Comparison of ENCODE assay signal across 9 mouse cellular contexts in the genomic region with DNA sequence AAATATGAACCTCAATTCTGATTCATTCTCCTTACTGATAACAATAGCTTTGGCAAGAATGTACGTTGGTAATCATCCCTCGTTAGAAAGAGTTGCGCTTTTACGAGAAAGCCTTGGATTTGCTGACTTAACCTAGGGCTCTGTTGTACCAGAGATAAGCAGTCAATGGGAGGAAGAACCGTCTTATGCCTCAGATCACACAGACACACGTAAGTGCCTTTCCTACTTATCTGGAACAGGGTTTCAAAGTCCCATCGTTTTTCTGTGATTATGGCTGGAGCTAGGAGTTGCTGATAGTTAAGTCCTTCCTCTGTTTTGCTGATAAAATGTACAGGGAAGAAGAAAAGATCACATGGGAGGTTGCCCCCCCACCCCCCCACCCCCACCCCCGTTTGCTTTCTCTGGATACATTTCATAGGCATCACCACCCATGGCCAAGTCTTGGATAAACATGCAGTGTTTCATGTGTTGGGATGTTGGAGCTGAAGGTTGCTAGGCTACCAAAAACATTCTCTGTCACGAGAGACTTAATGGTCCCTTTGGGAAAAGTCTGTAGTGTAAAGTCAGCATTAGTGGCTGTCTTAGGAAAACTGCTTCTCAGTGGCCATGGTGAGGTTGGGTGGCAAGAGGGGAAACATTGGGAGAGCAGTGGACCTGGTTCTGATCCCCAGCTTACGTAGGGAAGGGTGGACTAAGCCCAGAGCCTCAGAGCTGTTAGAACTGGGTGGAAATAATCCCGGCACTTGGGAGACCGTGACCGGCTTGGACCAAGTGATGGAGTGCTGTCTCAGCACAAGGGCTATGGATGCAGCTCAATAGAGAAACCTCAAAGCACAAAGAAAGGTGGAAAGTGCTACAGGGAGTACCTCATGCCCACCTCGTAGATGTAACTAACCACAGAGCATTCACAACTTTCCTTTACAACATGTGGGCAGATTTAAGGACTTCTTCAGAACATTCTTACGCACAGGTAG. TPM values are rescaled to one million over a fixed set of nuclear protein-coding genes. Genes with fewer than 3 reads are reported as not detected.
DNase-seq lines count a peak whose midpoint lies in the region; ATAC-seq and TF ChIP-seq lines count a peak whose summit lies in the region.
"Had no signal": no experiment of that assay in that cellular context is flagged by ENCODE, and none has a peak within 500 bp of the region (broad histone marks: within the 10 kb centered on the region; RNA-seq: fewer than 3 reads in every experiment).

No protein-coding gene starts in this region.

- ATAC-seq in kidney, postnatal 0 days (replicated peaks; ENCODE audit: low FRiP score, low read depth): no peak
- ATAC-seq in liver, embryonic 16.5 days (ENCODE audit: low read depth): peak; percentile 86

- no peaks in the 10 kb centered on the region for H3K4me1 ChIP-seq in kidney, postnatal 0 days (replicated peaks; ENCODE audit: insufficient read depth, low read length)
- peaks cover 48% of the 10 kb centered on the region for H3K4me1 ChIP-seq in liver, embryonic 16.5 days (ENCODE audit: control insufficient read depth, low read depth, low read length)

- TF ChIP-seq CTCF in kidney, postnatal 0 days (IDR thresholded peaks at IDR 0.05; ENCODE audit: low read depth): no peak

- no peaks in the 10 kb centered on the region for H3K27me3 ChIP-seq in kidney, postnatal 0 days (ENCODE audit: insufficient read depth, low read length)
- H3K27me3 ChIP-seq in liver, embryonic 16.5 days (ENCODE audit: control insufficient read depth, insufficient read depth, low read depth, low read length): no peaks in the 10 kb centered on the region

- H3K27ac ChIP-seq in kidney, postnatal 0 days: no peak overlapping the region
- H3K27ac ChIP-seq in liver, embryonic 16.5 days (ENCODE audit: low read length): peak overlapping the region; percentile 41

- DNase-seq in embryo, embryonic 10 days (ENCODE audit: low spot score): peak; percentile 36
- no peak for DNase-seq in embryo, embryonic 9.5 days (ENCODE audit: extremely low spot score)
- DNase-seq in kidney, postnatal 0 days (ENCODE audit: low spot score): peak; percentile 68
- no peak for DNase-seq in kidney, postnatal 36 days
- peak; percentile 73 for DNase-seq in c-Kit-positive CD71-positive TER-119-negative erythroid progenitor cells, embryonic 14.5 days (ENCODE audit: low read depth)
- no peak for DNase-seq in layer of hippocampus, adult 9-11 months
- no peak for DNase-seq in right cerebral cortex, postnatal 10 days (ENCODE audit: low spot score in 2 of 2)
- DNase-seq: cerebellum, adult 18-20 months had no signal

- 59% methylated on average over 15 of the region's 15 CpGs for WGBS in kidney, postnatal 0 days
- WGBS in liver, embryonic 16.5 days (ENCODE audit: insufficient replicate concordance): 45% methylated on average over 15 of the region's 15 CpGs

- no peak overlapping the region for H3K4me3 ChIP-seq in kidney, postnatal 0 days (replicated peaks; ENCODE audit: low read depth, low read length)
- no peak overlapping the region for H3K4me3 ChIP-seq in liver, embryonic 16.5 days (ENCODE audit: low read depth, low read length)

- no peak overlapping the region for H3K9ac ChIP-seq in kidney, postnatal 0 days (ENCODE audit: low read depth, low read length)
- H3K9ac ChIP-seq in liver, embryonic 16.5 days (ENCODE audit: low read depth, low read length): no peak overlapping the region

- H3K4me2 ChIP-seq in kidney, postnatal 0 days (ENCODE audit: low read length): no peak overlapping the region
- peak overlapping the region; percentile 41 for H3K4me2 ChIP-seq in liver, embryonic 16.5 days (ENCODE audit: low read depth, low read length)

- H3K9me3 ChIP-seq in kidney, postnatal 0 days (replicated peaks; ENCODE audit: low read length): no peaks in the 10 kb centered on the region
- no peaks in the 10 kb centered on the region for H3K9me3 ChIP-seq in liver, embryonic 16.5 days (replicated peaks; ENCODE audit: control insufficient read depth, low read length)

- no peaks in the 10 kb centered on the region for H3K36me3 ChIP-seq in kidney, postnatal 0 days (ENCODE audit: insufficient read depth, low read length)
- peaks cover 4% of the 10 kb centered on the region; the same call in 1 of the 2 replicates for H3K36me3 ChIP-seq in liver, embryonic 16.5 days (ENCODE audit: control insufficient read depth, insufficient read depth)

RNA-seq across cellular contexts. Expression of a gene that starts 25.1 kb away (rescaled TPM):
- 11.3 and 11.9 TPM in 2 replicates for polyA plus RNA-seq in kidney, postnatal 0 days (2015; fragmentation: Nextera tagmentation; extraction: Ambion mirVana)
- 25.9 and 26.5 TPM in 2 replicates for polyA plus RNA-seq in liver, embryonic 16.5 days (2015; fragmentation: Nextera tagmentation; extraction: Ambion mirVana)

Comparison
In these comparisons a context has a peak if more than half of its experiments do, and no peak if none do; other contexts are left out.
1. DNase-seq: peak in embryo, embryonic 10 days (single experiment), kidney, postnatal 0 days (single experiment) and c-Kit-positive CD71-positive TER-119-negative erythroid progenitor cells, embryonic 14.5 days (single experiment); none in embryo, embryonic 9.5 days (single experiment), kidney, postnatal 36 days (0 of 2), layer of hippocampus, adult 9-11 months (single experiment) and right cerebral cortex, postnatal 10 days (0 of 2).